Mouse (Mus musculus) liver, adult 2 months (tissue): ENCODE measurements around the gene Fancg. TPM values are rescaled to one million over a fixed set of nuclear protein-coding genes. Genes with fewer than 3 reads are reported as not detected.
A peak's percentile ranks its signal among the peaks of the same experiment; 100 is the strongest.

Experiments
- DNase-seq: peaks from one replicate; pipeline ENCODE4 v3.0.0-alpha.2; 2011; ENCODE audit warnings: low read depth, low spot score; ENCODE audit errors: extremely low read depth
- H3K27ac ChIP-seq: fragments of 200-500 bp; replicated peaks from 2 replicates; pipeline ENCODE4 v1.5.1; 2012; ENCODE audit warnings: low read depth, mild to moderate bottlenecking, control low read depth, inconsistent platforms, low read length; ENCODE audit not compliant: insufficient read depth
- H3K27me3 ChIP-seq: fragments of 200-500 bp; 2 replicates; pipeline ENCODE4 v1.6.1; 2012; ENCODE audit warnings: mild to moderate bottlenecking, moderate library complexity, low read length, inconsistent platforms; ENCODE audit not compliant: control insufficient read depth, insufficient read depth
- H3K36me3 ChIP-seq: fragments of 200-500 bp; 2 replicates; pipeline ENCODE4 v1.6.1; 2012; ENCODE audit warnings: low read length, inconsistent platforms; ENCODE audit not compliant: control insufficient read depth, insufficient read depth
- H3K4me1 ChIP-seq: fragments of 200-500 bp; 2 replicates; pipeline ENCODE4 v1.6.1; 2011; ENCODE audit warnings: low read length; ENCODE audit not compliant: control insufficient read depth, insufficient read depth
- H3K4me3 ChIP-seq: fragments of 200-500 bp; 2 replicates; pipeline ENCODE4 v1.5.1; 2011; ENCODE audit warnings: low read depth, mild to moderate bottlenecking, control low read depth, low read length, moderate library complexity; ENCODE audit not compliant: insufficient read depth
- H3K79me2 ChIP-seq: fragments of 200-500 bp; 2 replicates; pipeline ENCODE4 v1.6.1; 2012; ENCODE audit warnings: inconsistent platforms, mild to moderate bottlenecking, low read length, moderate library complexity; ENCODE audit not compliant: control insufficient read depth, insufficient read depth
- H3K9ac ChIP-seq: fragments of 200-500 bp; 2 replicates; pipeline ENCODE4 v1.6.1; 2012; ENCODE audit warnings: low read depth, mild to moderate bottlenecking, control low read depth, inconsistent platforms, low read length
- CTCF ChIP-seq: fragments of 200-500 bp; IDR thresholded peaks from 2 replicates; pipeline ENCODE4 v1.5.1; 2011; ENCODE audit warnings: low read depth, low read length, control low read depth
- POLR2A ChIP-seq: fragments of 200-500 bp; IDR thresholded peaks from 2 replicates; pipeline ENCODE4 v1.6.1; 2011; ENCODE audit warnings: low read length, control low read depth; ENCODE audit not compliant: insufficient read depth; ENCODE audit errors: extremely low read depth
- WGBS: fragments of 180-500 bp; shearing (Covaris S2); methylation state at CpG from one replicate; pipeline ENCODE4 v1.1.7; 2018; 5-methylcytosine and 5-hydroxymethylcytosine counted together
- polyA plus RNA-seq: library from polyadenylated mRNA; depleted of rRNA; stranded (reverse); fragments of >200 nt; gene quantifications from 2 replicates; pipeline ENCODE4 v1.2.3, GENCODE M21; 2012; rRNA removed
- total RNA-seq: library from RNA; depleted of rRNA; stranded (reverse); fragments of >200 nt; gene quantifications from 2 replicates; pipeline ENCODE4 v1.2.3, GENCODE M21; 2014; rRNA removed

The Fancg gene
- 1.2 and 2.1 TPM in 2 replicates for total RNA-seq
- polyA plus RNA-seq: 2.2 and 2.9 TPM in 2 replicates

DNA sequence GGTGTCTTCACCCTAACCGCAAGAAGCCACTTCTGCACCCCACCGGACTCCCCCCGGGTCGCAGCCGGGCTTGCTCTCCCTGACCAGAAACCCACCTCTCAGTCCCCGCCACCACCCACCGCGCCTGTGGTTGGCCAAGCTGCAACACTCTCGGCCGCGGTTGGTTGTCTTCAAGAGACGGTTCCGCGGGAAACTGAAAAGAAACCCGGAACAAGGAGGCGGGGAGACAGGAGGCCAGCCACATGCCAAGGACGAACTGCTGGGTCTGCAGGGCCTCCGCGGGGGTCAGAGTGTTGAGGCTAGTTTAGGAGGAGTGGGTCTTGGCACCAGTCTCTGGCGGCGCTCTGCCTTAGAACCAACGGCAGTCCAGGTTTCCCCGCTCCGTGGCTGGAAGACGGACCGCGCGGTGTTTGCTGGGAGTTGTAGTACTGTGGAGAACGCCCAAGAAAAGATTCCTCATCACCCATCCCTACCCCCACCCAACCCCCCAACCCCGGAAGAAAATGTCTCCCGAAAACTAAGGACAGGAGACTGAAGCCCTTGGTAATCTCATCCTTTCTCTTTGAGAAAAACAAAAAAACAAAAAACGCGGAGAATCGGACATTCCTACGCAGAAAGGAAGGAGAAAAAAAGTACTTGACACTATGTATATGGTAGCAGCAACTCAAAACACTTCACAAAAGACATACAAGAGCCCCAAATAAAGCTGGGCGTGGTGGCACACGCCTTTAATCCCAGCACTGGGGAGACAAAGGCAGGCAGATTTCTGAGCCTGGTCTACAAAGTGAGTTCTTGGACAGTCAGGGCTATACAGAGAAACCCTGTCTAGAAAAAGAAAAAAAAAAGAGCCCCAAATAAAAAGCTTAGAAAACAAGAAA, at the start of gene Fancg:
Gene Fancg (minus strand): TSS at position 346 of the 878 bp plus-strand sequence.
- Histone ChIP-seq H3K4me3 (peak within 1 kb of the TSS; percentile 94), H3K27me3 (no peaks in the 10 kb centered on the region)

DNA sequence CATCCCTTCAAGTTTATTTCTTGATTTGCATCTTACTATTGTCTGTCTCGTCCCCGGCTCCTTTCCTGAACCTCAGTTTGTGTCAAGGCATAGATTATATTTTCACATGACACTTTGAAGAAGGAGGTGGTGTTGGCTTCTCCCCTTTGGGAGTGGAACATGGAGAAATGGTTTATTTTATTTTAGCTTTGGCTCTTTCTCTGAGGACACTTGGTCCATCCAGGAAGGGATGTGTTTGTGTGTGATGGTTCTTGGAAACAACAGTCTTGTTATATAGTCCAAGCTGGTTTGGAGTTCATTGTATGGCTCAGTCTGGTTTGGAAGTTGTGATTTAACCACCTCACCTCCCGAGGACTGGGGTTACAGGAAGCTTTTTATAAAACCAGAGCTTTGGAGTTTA, 49.4 kb upstream of the Fancg start:
- peak overlapping the region; percentile 76; the same call in 1 of the 2 replicates for H3K4me3 ChIP-seq
- no peak for TF ChIP-seq POLR2A
- no peak overlapping the region for H3K27ac ChIP-seq
- WGBS: 43% methylated on average over 3 of the region's 3 CpGs
- H3K9ac ChIP-seq: no peak overlapping the region
- peaks cover 3% of the 10 kb centered on the region; the same call in 1 of the 2 replicates for H3K4me1 ChIP-seq
- DNase-seq: no peak
- 0 out of 2 replicates have a peak, but pooled peaks cover 2% of the 10 kb centered on the region for H3K27me3 ChIP-seq
- H3K79me2 ChIP-seq: no peaks in the 10 kb centered on the region
- H3K36me3 ChIP-seq: no peaks in the 10 kb centered on the region

More for the DNA sequence above, at the start of gene Fancg:
- Histone ChIP-seq H3K27ac (no peak within 1 kb of the TSS), H3K36me3 (no peaks in the 10 kb centered on the region), H3K9ac (peak within 1 kb of the TSS; percentile 74), H3K4me1 (peaks cover 3% of the 10 kb centered on the region; the same call in 1 of the 2 replicates), H3K79me2 (no peaks in the 10 kb centered on the region)
- peak; percentile 59 for DNase-seq
- TF ChIP-seq POLR2A: no peak
- no peak for TF ChIP-seq CTCF
- 2% methylated on average over 37 of the region's 37 CpGs for WGBS

DNA sequence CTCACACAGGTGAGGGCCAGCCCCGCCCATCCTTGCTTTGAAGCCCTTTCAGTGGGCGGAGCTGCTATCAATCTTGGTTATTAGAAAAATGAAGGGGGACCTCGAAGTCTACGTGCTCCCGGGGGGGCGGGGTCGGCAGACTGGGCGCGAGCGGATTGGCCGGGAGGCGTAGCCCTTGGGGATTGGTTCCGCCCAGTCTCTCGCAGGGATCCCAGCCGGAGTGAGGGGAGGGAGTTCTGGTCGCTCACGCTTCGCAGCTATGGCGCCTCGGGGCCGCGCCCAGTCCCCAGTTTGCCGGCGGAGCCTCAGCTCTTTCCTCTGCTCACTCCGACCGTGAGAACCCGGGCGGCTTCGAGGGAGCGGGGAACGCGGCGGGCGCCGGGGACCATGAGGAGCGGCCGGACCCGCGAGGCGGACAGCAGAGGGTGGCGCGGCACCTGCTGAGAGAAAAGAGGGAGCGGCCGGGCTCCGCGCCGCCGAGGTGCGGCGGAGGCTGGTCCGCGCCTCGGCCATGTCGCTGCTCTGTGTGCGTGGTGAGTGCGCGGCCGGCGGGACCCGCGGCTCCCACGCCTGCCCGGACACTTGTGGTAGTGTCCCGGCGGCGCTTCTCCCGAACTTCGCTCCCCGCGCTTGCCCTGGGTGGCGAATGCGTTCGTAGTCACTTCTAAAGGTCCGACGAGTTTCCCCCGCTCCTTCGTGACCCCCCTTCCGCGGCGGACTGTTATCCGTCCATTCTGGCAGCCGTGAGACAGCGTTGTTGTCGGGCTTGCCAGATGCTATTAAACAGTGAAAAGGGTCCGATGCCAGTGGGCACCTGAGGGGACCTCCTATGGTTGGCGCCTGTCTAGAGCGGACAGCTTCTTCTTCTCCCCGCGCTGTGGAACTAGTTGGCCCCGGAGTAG, 48.7 kb upstream of the Fancg start, which contains the start of gene Unc13b:
Gene Unc13b (plus strand): TSS at position 201 of the 902 bp plus-strand sequence.
- Histone ChIP-seq H3K27me3 (0 out of 2 replicates have a peak, but pooled peaks cover 2% of the 10 kb centered on the region), H3K27ac (no peak within 1 kb of the TSS), H3K4me1 (peaks cover 3% of the 10 kb centered on the region; the same call in 1 of the 2 replicates), H3K9ac (peak within 1 kb of the TSS; percentile 75), H3K4me3 (peak within 1 kb of the TSS; percentile 76), H3K79me2 (no peaks in the 10 kb centered on the region), H3K36me3 (no peaks in the 10 kb centered on the region)
- 1% methylated on average over 88 of the region's 90 CpGs for whole genome bisulfite sequencing
- TF ChIP-seq POLR2A: peak; percentile 41; the same call in 1 of the 2 replicates
- TF ChIP-seq CTCF: no peak
- peak; percentile 86 for DNase-seq

DNA sequence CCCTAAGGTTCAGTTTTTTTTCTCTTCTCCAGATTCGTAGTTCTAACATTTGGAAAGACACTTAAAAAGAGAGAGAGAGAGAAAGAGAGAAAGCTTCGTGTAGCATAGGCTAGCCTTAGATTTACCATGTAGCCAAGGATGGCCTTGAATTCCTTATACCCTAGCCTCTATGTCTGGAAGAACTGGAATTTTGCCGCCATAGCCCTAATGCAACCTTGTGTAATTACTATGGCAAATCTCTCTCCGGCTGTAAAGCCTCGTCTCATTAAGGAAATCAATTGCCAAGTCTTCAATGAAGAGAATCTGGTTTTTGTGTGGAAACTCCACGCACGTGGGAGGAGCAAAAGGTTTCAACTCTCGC, 48.1 kb upstream of the Fancg start:
- peaks cover 3% of the 10 kb centered on the region; the same call in 1 of the 2 replicates for H3K4me1 ChIP-seq
- 0 out of 2 replicates have a peak, but pooled peaks cover 2% of the 10 kb centered on the region for H3K27me3 ChIP-seq
- H3K27ac ChIP-seq: no peak overlapping the region
- H3K4me3 ChIP-seq: no peak overlapping the region
- TF ChIP-seq POLR2A (no peak), CTCF (no peak)
- 30% methylated on average over 8 of the region's 8 CpGs for WGBS
- H3K79me2 ChIP-seq: no peaks in the 10 kb centered on the region
- no peak overlapping the region for H3K9ac ChIP-seq
- no peaks in the 10 kb centered on the region for H3K36me3 ChIP-seq
- no peak for DNase-seq

DNA sequence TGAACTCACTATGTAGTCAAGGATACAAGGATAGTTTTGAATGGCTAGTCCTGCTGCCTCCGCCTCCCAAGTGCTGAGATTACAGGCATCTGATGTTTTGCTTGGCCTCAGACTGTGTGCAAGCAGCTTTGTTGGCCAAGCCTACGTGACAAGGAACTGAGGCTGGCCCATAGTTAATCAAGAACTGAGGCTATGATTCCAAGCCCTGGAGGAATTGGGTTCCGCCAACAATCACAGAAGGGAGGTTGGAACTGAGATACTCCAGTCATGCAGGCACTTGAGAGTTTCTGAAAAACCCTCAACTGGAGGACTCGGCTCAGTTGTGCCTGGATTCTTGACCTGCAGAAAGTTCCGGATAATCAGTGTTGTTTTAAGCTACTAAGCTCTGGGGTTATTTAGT, 47.3 kb upstream of the Fancg start:
- Histone ChIP-seq H3K27ac (no peak overlapping the region), H3K4me3 (no peak overlapping the region), H3K4me1 (peaks cover 3% of the 10 kb centered on the region; the same call in 1 of the 2 replicates), H3K79me2 (no peaks in the 10 kb centered on the region), H3K9ac (no peak overlapping the region), H3K36me3 (no peaks in the 10 kb centered on the region), H3K27me3 (0 out of 2 replicates have a peak, but pooled peaks cover 2% of the 10 kb centered on the region)
- WGBS: 94% methylated on average over 5 of the region's 5 CpGs
- no peak for TF ChIP-seq POLR2A
- TF ChIP-seq CTCF: no peak
- no peak for DNase-seq
